Mouse (Mus musculus): ENCODE data around the gene Grn. TPM values are rescaled to one million over a fixed set of nuclear protein-coding genes. Genes with fewer than 3 reads are reported as not detected.
A peak's percentile ranks its signal among the peaks of the same experiment; 100 is the strongest.

Gene Grn
- polyA plus RNA-seq, 1 experiment from 2014 or later = 61.8 TPM

DNA sequence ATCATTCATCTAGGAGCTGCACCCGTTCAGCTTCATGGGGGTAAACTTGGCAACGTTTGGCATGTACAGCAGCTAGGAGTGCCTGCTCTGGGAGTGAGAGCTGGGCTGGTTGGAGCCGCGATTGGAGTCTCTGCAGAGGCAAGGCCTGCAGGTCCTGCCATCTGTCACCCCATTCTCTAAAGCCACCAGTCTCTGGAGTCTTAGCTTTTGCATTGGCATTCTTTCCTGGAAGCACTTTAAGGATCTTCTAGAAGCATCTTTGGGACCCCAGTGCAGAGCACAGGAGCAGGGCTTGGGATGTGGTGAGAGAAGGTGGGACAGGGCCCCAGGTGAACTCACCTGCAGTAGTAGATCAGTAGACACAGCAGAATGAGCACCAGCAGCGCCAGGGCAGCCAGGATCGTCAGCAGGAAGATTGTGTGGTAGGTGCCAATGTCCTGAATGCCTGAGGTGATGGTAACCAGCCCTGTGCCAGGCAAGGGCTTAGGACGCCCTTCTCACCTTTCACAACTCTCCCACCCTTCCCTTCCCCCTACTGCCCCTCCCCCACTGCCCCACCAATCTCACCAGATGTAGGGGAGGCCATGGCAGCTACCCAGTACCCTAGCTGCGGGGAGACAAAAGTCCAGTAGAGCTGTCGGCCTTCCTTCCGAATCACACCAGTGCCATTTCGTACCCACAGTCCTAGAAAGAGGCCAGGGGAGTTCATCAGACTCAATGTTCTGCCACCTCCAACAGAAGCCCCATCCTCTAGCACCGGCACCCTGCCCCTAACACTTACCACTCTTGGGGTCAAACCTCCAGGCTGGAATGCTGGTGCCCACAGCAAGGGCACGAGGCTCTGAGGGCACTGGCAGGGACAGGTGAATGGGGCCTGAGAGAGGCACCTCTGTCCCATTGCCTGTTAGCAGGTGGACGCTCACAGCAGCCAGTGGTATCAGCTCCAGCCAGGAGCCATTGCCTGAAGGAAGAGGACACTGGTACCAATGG, 9.3 kb downstream of the Grn start:
- peaks cover 94% of the 10 kb centered on the region for H3K36me3 ChIP-seq

DNA sequence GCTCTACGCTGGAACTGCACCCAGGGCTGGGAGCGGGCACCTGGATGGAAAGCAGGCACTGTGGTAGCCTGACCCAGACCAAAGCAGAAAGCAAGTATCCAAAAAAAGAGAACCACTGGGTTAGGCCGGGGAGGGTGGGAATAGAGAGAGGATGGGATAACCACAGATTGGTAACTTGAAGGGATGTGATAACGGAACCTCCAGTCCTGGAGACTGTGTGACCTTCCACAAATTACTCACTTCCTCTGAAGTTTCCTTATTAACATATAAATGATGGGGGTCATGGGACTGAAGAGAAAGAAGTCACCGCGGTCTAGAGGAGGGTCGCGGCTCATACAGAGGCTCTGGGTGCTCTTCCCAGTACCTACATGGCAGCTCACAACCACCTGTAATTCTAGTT, 10.1 kb downstream of the Grn start:
- Histone ChIP-seq H3K27ac (no peak overlapping the region), H3K36me3 (peaks cover 87% of the 10 kb centered on the region), H3K4me1 (replicated peaks) (peaks cover 52% of the 10 kb centered on the region), H3K9me3 (no peaks in the 10 kb centered on the region), H3K9ac (replicated peaks) (no peak overlapping the region), H3K4me3 (replicated peaks) (no peak overlapping the region), H3K27me3 (peaks cover 16% of the 10 kb centered on the region), H3K4me2 (replicated peaks) (no peak overlapping the region)
- no peak for ATAC-seq
- WGBS = 87% methylated on average over 8 of the region's 8 CpGs

More for the DNA sequence above, 9.3 kb downstream of the Grn start:
- Histone ChIP-seq H3K9ac (replicated peaks) (0 out of 2 replicates have a peak overlapping the region, but pooled peaks have one; percentile 56), H3K9me3 (no peaks in the 10 kb centered on the region), H3K4me2 (replicated peaks) (no peak overlapping the region), H3K27me3 (peaks cover 16% of the 10 kb centered on the region), H3K27ac (0 out of 2 replicates have a peak overlapping the region, but pooled peaks have one; percentile 35), H3K4me1 (replicated peaks) (peaks cover 43% of the 10 kb centered on the region), H3K4me3 (replicated peaks) (0 out of 2 replicates have a peak overlapping the region, but pooled peaks have one; percentile 33)
- 77% methylated on average over 14 of the region's 14 CpGs for WGBS
- no peak for ATAC-seq

DNA sequence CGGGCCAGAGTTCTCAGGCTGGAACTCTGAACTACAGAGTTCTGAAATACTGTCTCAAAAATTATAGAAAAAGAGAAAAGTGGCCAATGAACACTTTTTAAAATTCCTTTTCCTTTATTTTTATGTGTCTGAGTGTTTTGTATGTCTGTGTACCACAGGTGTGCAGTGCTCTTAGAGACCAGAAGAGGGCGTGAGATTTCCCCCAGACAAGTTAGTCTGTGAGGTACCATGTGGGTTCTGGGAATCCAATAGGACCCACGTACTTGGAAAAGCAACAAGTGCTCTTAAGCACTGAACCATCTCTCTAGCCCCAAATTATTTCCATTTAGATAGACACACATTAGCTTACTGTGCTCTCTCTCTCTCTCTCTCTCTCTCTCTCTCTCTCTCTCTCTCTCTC, 11.3 kb downstream of the Grn start:
- Histone ChIP-seq H3K27me3 (peaks cover 16% of the 10 kb centered on the region), H3K36me3 (peaks cover 75% of the 10 kb centered on the region), H3K4me3 (replicated peaks) (no peak overlapping the region), H3K9me3 (no peaks in the 10 kb centered on the region), H3K9ac (replicated peaks) (no peak overlapping the region), H3K4me2 (replicated peaks) (no peak overlapping the region), H3K4me1 (replicated peaks) (peaks cover 58% of the 10 kb centered on the region), H3K27ac (no peak overlapping the region)
- ATAC-seq = no peak
- 85% methylated on average over 3 of the region's 3 CpGs for WGBS

DNA sequence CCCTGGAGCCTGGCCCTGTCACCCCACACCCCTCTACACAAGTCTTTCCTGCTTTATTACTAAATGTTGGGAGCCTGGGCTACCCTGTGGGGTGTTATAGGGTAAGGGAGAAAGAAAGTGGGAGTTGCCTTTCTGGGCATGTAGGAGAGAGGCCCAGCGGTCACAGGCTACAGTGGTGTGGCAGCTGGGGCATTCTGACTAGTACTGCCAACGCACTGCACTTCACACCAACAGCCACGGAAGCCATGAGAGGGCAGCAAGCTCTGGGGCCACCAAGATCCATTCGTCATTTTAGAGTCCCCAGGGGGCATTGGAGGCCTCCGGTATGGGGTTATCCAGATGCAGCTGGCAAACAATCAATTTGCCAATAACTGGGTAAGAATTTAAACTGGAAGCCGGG, 12.0 kb downstream of the Grn start:
- 92% methylated on average over 6 of the region's 6 CpGs for whole genome bisulfite sequencing
- H3K4me2 ChIP-seq (replicated peaks) = no peak overlapping the region
- no peak for ATAC-seq
- no peak overlapping the region for H3K9ac ChIP-seq (replicated peaks)
- peaks cover 71% of the 10 kb centered on the region for H3K36me3 ChIP-seq
- peaks cover 55% of the 10 kb centered on the region for H3K4me1 ChIP-seq (replicated peaks)
- H3K27me3 ChIP-seq = peaks cover 16% of the 10 kb centered on the region
- no peaks in the 10 kb centered on the region for H3K9me3 ChIP-seq
- no peak overlapping the region for H3K4me3 ChIP-seq (replicated peaks)
- H3K27ac ChIP-seq = no peak overlapping the region

DNA sequence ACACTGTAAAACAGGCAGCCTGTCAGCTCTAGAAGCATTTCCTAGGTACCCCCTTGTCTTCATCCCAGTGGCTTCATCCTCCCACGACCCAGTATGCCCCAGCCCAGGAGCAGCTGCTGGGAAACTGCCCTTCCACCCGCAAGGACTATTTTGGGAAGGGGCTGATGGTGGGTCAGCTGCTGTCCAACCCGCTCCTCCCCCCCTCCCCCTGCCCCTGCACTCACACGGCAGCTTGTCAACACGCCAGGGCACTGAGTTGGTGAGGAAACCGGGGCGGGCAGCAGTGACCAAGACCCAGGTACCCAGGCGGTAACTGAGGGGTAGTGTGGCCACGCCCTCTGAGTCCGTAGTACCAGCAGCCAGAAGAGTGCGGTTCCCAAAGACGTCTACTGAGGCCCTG, 13.6 kb downstream of the Grn start:
- peaks cover 50% of the 10 kb centered on the region for H3K4me1 ChIP-seq (replicated peaks)

DNA sequence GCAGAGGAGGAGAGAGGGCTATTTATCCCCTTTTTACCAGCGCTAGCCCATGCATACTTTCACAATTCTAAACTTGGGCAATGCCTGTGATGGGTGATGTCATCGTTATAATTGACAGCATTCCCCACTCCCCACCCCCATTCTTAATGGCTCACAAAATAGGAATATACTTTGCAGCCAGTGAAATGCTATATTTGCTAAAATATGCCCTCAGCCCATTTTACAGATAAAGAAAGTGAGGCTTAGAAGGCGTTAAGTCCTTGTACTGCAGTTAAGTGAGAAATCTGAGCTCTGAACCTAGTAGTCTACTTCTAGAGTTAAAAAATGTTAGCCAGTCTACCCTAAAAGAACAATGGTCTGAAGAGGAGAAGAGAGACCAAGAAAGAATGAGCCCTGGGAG, 14.2 kb downstream of the Grn start:
- Histone ChIP-seq H3K4me3 (replicated peaks) (no peak overlapping the region), H3K4me2 (replicated peaks) (peak overlapping the region; percentile 96), H3K9me3 (no peaks in the 10 kb centered on the region), H3K4me1 (replicated peaks) (peaks cover 46% of the 10 kb centered on the region), H3K36me3 (peaks cover 48% of the 10 kb centered on the region), H3K27me3 (peaks cover 22% of the 10 kb centered on the region), H3K27ac (no peak overlapping the region), H3K9ac (replicated peaks) (no peak overlapping the region)
- WGBS = 83% methylated on average over 3 of the region's 3 CpGs
- ATAC-seq = no peak

More for the DNA sequence above, 13.6 kb downstream of the Grn start:
- H3K4me2 ChIP-seq (replicated peaks) = no peak overlapping the region
- 70% methylated on average over 12 of the region's 12 CpGs for WGBS
- H3K4me3 ChIP-seq (replicated peaks) = no peak overlapping the region
- no peak overlapping the region for H3K9ac ChIP-seq (replicated peaks)
- H3K27ac ChIP-seq = no peak overlapping the region
- no peak for ATAC-seq
- H3K27me3 ChIP-seq = peaks cover 24% of the 10 kb centered on the region
- H3K36me3 ChIP-seq = peaks cover 54% of the 10 kb centered on the region
- no peaks in the 10 kb centered on the region for H3K9me3 ChIP-seq

DNA sequence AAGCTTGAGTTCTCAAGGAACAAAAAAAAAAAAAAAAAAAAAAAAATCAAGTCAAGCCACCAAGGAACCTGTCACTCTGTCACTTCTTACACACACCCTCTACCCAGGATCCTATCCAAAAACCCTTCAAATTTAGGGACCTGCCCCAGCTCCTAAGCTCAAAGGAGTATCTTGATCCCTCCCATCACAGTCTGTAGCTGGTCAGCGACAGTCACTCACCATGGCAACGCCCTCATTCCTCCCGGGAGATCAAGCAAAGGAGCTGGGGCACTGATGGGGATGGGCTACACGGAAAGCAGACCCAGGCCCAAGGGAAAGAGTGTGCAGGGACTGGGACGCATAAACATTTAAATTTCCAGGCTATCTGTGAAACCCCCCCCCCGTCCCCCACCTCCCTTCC, 14.7 kb downstream of the Grn start:
- H3K27me3 ChIP-seq = peaks cover 22% of the 10 kb centered on the region
- WGBS = 4% methylated on average over 6 of the region's 6 CpGs
- ATAC-seq = no peak
- peak overlapping the region; percentile 100 for H3K9ac ChIP-seq (replicated peaks)
- no peaks in the 10 kb centered on the region for H3K9me3 ChIP-seq
- peak overlapping the region; percentile 97 for H3K4me3 ChIP-seq (replicated peaks)
- peaks cover 48% of the 10 kb centered on the region for H3K4me1 ChIP-seq (replicated peaks)
- H3K27ac ChIP-seq = peak overlapping the region; percentile 98; the same call in 1 of the 2 replicates
- H3K36me3 ChIP-seq = peaks cover 44% of the 10 kb centered on the region
- H3K4me2 ChIP-seq (replicated peaks) = peak overlapping the region; percentile 96

DNA sequence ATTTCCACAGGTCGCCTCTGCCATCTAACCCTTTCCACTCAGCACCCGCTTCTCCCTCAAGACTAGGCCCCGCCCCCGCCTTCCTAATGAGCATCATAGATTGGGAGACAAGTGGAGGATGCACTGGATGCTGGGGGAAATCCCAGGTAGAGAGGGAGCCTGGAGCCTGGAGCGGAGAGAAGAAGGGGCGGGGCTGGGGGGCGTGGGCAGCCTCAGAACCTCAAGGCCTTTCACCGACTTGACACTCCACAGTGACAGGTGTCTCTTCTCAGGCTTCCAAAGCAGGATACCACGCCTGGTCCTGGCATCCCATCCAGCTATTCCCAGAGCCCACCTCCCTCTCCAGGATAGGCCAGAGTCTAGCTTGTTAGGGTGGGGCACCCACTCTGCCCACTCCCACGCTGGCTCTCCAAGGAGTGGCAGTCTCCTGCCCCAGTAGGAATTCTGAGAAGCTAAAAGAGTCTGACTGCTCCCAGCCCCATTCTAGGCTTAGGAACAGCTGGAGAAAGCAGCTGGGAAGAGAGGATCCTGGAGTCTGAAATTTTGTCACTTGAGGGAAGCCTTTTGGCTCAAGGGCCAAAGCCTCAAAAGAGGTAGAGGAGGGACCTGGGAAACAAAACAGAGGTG, 15.3 kb downstream of the Grn start:
- H3K9ac ChIP-seq (replicated peaks) = peak overlapping the region; percentile 100
- peaks cover 21% of the 10 kb centered on the region for H3K27me3 ChIP-seq
- ATAC-seq = peak; percentile 3; the same call in 1 of the 2 replicates
- H3K9me3 ChIP-seq = no peaks in the 10 kb centered on the region
- H3K4me3 ChIP-seq (replicated peaks) = peak overlapping the region; percentile 97
- peak overlapping the region; percentile 96 for H3K4me2 ChIP-seq (replicated peaks)
- WGBS = 11% methylated on average over 10 of the region's 10 CpGs
- peak overlapping the region; percentile 98 for H3K27ac ChIP-seq
- H3K4me1 ChIP-seq (replicated peaks) = peaks cover 48% of the 10 kb centered on the region
- H3K36me3 ChIP-seq = peaks cover 38% of the 10 kb centered on the region

DNA sequence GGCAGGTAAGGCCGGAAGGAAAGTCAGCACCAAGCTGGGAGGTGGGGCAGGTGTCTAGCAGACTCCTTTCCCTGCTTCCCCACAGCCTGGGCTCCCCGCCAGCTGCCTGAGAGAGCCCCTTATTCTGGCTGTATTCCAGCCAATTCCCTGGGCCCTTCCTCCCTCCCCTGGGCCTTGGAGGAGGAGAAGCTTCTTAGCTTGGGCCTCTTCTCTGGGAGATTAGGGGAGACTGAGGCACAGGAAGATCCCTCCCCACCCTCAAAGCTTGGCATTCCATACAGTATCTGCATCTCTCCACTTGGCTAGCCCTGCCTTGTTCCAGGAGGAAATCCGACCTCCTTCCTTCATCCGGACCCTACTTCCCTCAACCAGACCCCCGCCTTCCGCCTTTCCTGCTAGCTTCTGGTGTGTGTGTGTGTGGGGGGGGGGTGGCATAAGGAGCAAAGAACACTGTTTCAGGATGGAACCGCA, 15.8 kb downstream of the Grn start:
- Histone ChIP-seq H3K4me3 (replicated peaks) (peak overlapping the region; percentile 97), H3K36me3 (peaks cover 32% of the 10 kb centered on the region), H3K4me2 (replicated peaks) (peak overlapping the region; percentile 96), H3K4me1 (replicated peaks) (peaks cover 48% of the 10 kb centered on the region), H3K9me3 (no peaks in the 10 kb centered on the region), H3K9ac (replicated peaks) (peak overlapping the region; percentile 100), H3K27me3 (peaks cover 26% of the 10 kb centered on the region), H3K27ac (peak overlapping the region; percentile 98)
- ATAC-seq = 0 out of 2 replicates have a peak, but pooled peaks have one; percentile 1
- 16% methylated on average over 7 of the region's 7 CpGs for WGBS

DNA sequence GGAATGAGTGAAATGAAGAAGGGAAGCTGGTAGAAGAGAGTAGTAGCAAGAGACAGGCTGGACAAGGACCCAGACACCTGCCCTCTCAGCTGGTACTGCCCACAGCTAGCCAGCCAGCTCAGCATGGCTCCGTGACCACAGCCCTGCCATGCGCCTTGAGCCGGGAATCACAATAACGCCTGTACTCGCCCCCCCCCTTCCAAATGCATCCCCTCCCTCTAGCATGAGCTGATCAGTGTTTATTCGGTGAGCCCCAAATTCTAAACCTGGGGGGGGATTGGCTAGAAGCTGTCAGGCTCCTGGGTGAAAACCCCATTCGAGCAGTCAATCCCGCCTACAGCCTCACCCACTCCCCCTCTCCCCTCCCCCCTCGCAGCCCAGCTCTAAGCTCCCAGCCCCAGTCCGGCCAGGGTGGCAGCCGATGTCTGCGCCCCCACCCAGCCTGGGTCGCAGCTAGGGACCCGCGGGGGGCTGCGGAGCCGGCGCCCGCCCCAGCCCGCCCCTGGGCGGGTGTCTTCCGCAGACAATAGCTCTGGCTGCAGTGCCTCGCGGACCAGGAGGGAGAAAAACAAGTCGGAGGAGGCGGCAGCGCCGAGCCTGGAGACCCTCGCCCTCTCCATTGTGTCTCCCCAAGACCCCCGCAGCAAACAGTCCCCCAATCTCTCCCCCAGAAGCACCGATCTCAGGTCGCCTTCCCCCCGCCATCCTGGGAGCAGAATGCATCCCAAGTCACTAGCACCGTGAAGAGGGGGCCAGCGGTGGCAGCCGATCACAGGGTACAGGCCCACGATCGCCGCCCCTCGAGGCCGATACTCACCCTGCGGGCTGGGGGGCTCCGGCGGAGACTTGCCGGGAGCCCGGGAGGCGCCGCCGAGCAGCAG, 16.7 kb downstream of the Grn start:
- Histone ChIP-seq H3K4me3 (replicated peaks) (peak overlapping the region; percentile 97), H3K27me3 (peaks cover 29% of the 10 kb centered on the region), H3K4me1 (replicated peaks) (peaks cover 48% of the 10 kb centered on the region), H3K36me3 (peaks cover 23% of the 10 kb centered on the region), H3K4me2 (replicated peaks) (peak overlapping the region; percentile 96), H3K27ac (peak overlapping the region; percentile 98), H3K9ac (replicated peaks) (peak overlapping the region; percentile 100), H3K9me3 (no peaks in the 10 kb centered on the region)
- WGBS = under 1% methylated on average over 45 of the region's 49 CpGs
- ATAC-seq = peak; percentile 68

DNA sequence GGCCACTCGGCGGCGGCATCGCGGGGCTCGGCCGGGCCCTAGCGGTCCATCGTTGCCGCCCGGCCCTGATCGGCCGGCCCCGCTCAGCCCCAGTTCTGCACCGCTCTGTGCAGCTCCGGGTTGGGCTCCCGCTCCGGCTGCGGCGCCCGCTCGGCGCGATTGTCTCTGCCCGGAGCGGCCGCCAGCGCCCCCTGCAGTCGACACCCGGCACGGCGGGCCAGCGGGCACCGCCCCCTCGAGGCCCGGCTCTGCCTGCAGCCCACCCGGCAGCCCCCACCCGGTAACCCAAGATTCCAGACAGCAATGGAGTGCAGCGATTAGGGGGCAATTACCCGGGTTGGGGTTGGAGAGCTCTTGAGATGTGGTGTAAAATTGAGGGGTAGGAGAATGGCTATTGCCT, 17.4 kb downstream of the Grn start, which contains the start of gene Fam171a2:
Gene Fam171a2 (minus strand): TSS at position 186 of the 400 bp plus-strand sequence.
- H3K9ac ChIP-seq (replicated peaks) = peak within 1 kb of the TSS; percentile 100
- peak; percentile 88 for ATAC-seq
- WGBS = under 1% methylated on average over 40 of the region's 40 CpGs
- H3K9me3 ChIP-seq = no peaks in the 10 kb centered on the region
- H3K36me3 ChIP-seq = peaks cover 16% of the 10 kb centered on the region
- H3K4me3 ChIP-seq (replicated peaks) = peak within 1 kb of the TSS; percentile 97
- H3K4me1 ChIP-seq (replicated peaks) = peaks cover 48% of the 10 kb centered on the region
- peaks cover 29% of the 10 kb centered on the region for H3K27me3 ChIP-seq
- H3K4me2 ChIP-seq (replicated peaks) = peak within 1 kb of the TSS; percentile 96
- peak within 1 kb of the TSS; percentile 98 for H3K27ac ChIP-seq
